Mouse (Mus musculus) liver, embryonic 12.5 days (tissue): ENCODE data around the gene Stambp. TPM values are rescaled to one million over a fixed set of nuclear protein-coding genes. Genes with fewer than 3 reads are reported as not detected.
"Not testable (repeated sequence)": the region's sequence is repeated elsewhere in the genome, so short reads cannot be mapped to it uniquely, and the experiment has no call there.

Experiments used
- ATAC-seq: fragments of 200-750 bp; cut with Nextera tagmentation; 2 replicates; pipeline ENCODE4 v1.8.0; 2017; ENCODE audit warnings: moderate number of reproducible peaks, mild to moderate bottlenecking, moderate library complexity
- H3K27ac ChIP-seq: fragments of 300-500 bp; sonication (generic); 2 replicates; pipeline ENCODE4 v1.5.1; 2016; ENCODE audit warnings: mild to moderate bottlenecking
- H3K27me3 ChIP-seq: fragments of 300-500 bp; sonication (generic); replicated peaks from 2 replicates; pipeline ENCODE4 v1.6.1; 2016; ENCODE audit warnings: mild to moderate bottlenecking, moderate library complexity
- H3K36me3 ChIP-seq: fragments of 300-500 bp; sonication (generic); 2 replicates; pipeline ENCODE4 v1.6.1; 2016; ENCODE audit warnings: mild to moderate bottlenecking, moderate library complexity
- H3K4me1 ChIP-seq: fragments of 300-500 bp; sonication (generic); 2 replicates; pipeline ENCODE4 v1.6.1; 2016
- H3K4me2 ChIP-seq: fragments of 300-500 bp; sonication (generic); 2 replicates; pipeline ENCODE4 v1.6.1; 2016; ENCODE audit warnings: mild to moderate bottlenecking, moderate library complexity
- H3K4me3 ChIP-seq: fragments of 300-500 bp; sonication (generic); 2 replicates; pipeline ENCODE4 v1.5.1; 2016; ENCODE audit warnings: mild to moderate bottlenecking, moderate library complexity
- H3K9ac ChIP-seq: fragments of 300-500 bp; sonication (generic); 2 replicates; pipeline ENCODE4 v1.6.1; 2016; ENCODE audit warnings: mild to moderate bottlenecking, moderate library complexity
- H3K9me3 ChIP-seq: fragments of 300-500 bp; sonication (generic); replicated peaks from 2 replicates; pipeline ENCODE4 v1.6.1; 2016; ENCODE audit warnings: mild to moderate bottlenecking, moderate library complexity
- WGBS: fragments of 180-500 bp; shearing (Covaris S2); methylation state at CpG from one replicate; pipeline ENCODE4 v1.1.7; 2016; ENCODE audit not compliant: insufficient replicate concordance; 5-methylcytosine and 5-hydroxymethylcytosine counted together
- polyA plus RNA-seq: library from polyadenylated mRNA; unstranded; fragments of >200 nt; fragmentation: Nextera tagmentation; extraction: Ambion mirVana; gene quantifications from 2 replicates; pipeline ENCODE4 v1.2.1, GENCODE M21; 2016

The Stambp gene
- polyA plus RNA-seq, 1 experiment from 2014 or later = 11.7 TPM

DNA sequence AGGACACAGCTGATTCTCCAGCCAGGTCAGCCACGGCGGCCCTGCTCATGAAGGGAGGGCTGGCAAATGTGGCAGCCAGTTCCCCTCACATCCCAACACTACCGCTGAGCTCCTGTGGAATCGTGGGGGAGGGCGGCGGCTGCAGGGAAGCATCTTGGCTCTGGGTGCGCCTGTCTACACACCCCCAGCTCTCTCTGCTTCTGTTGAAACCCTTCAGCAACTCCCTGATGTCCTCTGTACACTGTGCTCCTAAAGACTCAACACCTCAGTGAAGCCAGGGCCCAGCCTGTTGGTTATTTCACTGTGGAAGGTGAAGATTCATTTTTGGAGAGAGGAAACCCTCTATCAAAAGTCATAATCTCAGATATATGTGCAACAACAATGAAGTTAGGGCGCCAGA lies 19.5 kb upstream of the Stambp start:
- H3K36me3 ChIP-seq = no peaks in the 10 kb centered on the region
- 59% methylated on average over 8 of the region's 8 CpGs for WGBS
- no peak for ATAC-seq
- no peaks in the 10 kb centered on the region for H3K9me3 ChIP-seq
- no peak overlapping the region for H3K27ac ChIP-seq
- H3K4me2 ChIP-seq = no peak overlapping the region
- H3K9ac ChIP-seq = no peak overlapping the region
- no peaks in the 10 kb centered on the region for H3K4me1 ChIP-seq
- no peak overlapping the region for H3K4me3 ChIP-seq
- H3K27me3 ChIP-seq = peaks cover 7% of the 10 kb centered on the region; the same call in 1 of the 2 replicates

DNA sequence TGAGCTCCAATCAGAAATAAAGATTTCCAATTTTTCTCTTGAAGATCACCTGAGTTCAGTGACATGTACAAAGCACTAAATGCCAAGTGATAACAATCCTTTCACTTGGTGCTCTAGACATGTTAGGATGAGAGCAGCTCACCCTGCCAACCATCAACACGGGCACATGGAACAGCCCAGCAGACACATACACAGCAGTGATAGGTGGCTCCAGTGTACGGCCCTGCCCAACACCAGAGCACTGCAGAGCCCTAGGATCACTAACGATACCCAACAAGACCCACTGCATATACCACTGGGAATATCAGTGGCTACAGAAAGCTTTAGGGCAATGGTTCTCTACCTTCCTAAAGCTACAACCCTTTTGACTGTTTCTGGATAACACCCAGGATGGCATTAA lies 17.8 kb upstream of the Stambp start:
- 70% methylated on average over 3 of the region's 3 CpGs for WGBS
- Histone ChIP-seq H3K4me3 (no peak overlapping the region), H3K9ac (no peak overlapping the region), H3K4me1 (no peaks in the 10 kb centered on the region), H3K4me2 (no peak overlapping the region), H3K9me3 (no peaks in the 10 kb centered on the region), H3K27ac (no peak overlapping the region), H3K27me3 (peaks cover 7% of the 10 kb centered on the region; the same call in 1 of the 2 replicates), H3K36me3 (no peaks in the 10 kb centered on the region)
- ATAC-seq = no peak

DNA sequence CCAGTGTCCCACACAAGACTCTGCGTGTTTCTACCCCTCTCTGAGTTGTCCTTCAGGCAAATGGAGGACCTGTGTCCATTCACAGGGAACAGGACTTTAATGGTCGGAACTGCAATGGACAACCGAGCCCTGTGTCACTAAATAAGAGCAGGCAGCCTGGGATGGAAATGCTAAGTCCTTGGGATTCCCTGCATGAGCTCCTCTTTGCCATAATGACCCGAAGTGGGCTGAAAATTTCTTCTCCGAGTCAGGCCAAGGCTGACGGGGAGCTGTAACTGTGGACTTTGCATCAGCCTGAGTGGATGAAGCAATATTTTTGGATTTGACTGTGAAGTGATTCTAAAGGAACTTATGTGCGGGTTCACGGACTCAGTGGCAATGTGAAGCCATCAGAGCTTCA lies 14.7 kb upstream of the Stambp start:
- H3K4me1 ChIP-seq, H3K9me3 ChIP-seq, H3K36me3 ChIP-seq, ATAC-seq, H3K27ac ChIP-seq, H3K4me3 ChIP-seq, H3K27me3 ChIP-seq, H3K4me2 ChIP-seq, H3K9ac ChIP-seq: not testable (repeated sequence)
- WGBS = 61% methylated on average over 8 of the region's 8 CpGs

DNA sequence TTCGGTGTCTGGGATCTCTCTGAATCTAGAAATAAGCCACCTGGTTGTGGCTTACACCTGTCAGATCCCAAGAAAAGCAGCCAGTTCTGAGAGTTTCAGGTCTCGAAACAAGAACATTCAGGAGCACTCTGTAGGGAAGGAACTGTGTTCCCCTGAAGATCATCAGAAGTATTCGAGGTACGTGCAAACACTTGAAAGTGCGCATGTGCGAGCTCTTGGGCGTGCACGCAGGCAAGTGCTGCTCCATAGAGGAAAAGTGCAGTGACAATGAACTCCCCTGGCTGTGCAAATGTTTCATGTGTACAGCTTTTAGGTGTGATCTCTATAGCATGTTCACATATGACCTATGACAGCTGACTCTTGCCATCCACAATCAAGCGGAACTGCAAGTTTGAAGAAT lies 12.8 kb upstream of the Stambp start:
- H3K4me3 ChIP-seq, H3K9me3 ChIP-seq, H3K4me2 ChIP-seq, H3K4me1 ChIP-seq, H3K9ac ChIP-seq, H3K27ac ChIP-seq, ATAC-seq, H3K36me3 ChIP-seq: not testable (repeated sequence)
- 74% methylated on average over 9 of the region's 9 CpGs for WGBS
- H3K27me3 ChIP-seq = peaks cover 15% of the 10 kb centered on the region

DNA sequence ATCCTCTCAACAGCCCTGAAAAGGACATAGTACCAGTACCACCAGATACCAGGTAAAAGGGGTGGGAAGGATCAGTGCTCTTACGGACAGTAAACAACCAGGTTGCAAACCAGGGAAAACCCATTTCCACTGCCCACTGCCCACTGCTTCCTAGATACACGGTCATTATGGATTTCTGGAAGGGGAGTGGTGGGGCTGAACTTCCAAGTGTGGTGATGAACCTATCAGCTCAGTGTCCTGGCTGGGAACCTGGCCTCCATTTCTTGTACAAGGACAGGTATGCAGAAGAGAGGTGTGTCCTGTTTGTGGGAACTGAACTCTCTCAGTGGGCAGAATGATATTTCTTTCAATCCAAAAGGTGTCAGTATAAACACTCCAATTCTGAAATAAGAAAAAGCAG lies 11.1 kb upstream of the Stambp start:
- Histone ChIP-seq H3K27ac (no peak overlapping the region), H3K4me3 (no peak overlapping the region), H3K27me3 (peaks cover 24% of the 10 kb centered on the region), H3K36me3 (no peaks in the 10 kb centered on the region), H3K4me1 (no peaks in the 10 kb centered on the region), H3K9ac (no peak overlapping the region), H3K4me2 (no peak overlapping the region), H3K9me3 (no peaks in the 10 kb centered on the region)
- ATAC-seq = no peak
- 63% methylated on average over 2 of the region's 2 CpGs for WGBS

DNA sequence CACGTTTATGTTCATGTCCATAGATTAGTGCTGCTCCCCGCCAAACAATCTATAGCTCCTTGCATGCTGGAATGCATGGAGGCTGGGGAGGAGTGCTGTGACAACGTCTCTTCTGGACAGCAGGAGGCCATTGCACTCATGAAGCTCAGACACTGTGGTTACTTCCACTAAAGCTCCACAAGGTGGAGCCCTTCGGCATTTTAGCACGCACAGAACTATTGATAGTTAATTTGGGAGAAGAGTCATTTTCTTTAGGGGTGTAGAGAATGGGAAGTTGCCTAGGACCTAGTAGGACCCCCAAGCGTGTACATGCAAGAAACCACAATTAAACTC lies 10.4 kb upstream of the Stambp start:
- Histone ChIP-seq H3K9me3 (no peaks in the 10 kb centered on the region), H3K27me3 (peaks cover 24% of the 10 kb centered on the region), H3K27ac (no peak overlapping the region), H3K9ac (no peak overlapping the region), H3K36me3 (no peaks in the 10 kb centered on the region), H3K4me1 (no peaks in the 10 kb centered on the region), H3K4me2 (no peak overlapping the region), H3K4me3 (no peak overlapping the region)
- ATAC-seq = no peak
- 0% methylated on average over 6 of the region's 6 CpGs for WGBS

DNA sequence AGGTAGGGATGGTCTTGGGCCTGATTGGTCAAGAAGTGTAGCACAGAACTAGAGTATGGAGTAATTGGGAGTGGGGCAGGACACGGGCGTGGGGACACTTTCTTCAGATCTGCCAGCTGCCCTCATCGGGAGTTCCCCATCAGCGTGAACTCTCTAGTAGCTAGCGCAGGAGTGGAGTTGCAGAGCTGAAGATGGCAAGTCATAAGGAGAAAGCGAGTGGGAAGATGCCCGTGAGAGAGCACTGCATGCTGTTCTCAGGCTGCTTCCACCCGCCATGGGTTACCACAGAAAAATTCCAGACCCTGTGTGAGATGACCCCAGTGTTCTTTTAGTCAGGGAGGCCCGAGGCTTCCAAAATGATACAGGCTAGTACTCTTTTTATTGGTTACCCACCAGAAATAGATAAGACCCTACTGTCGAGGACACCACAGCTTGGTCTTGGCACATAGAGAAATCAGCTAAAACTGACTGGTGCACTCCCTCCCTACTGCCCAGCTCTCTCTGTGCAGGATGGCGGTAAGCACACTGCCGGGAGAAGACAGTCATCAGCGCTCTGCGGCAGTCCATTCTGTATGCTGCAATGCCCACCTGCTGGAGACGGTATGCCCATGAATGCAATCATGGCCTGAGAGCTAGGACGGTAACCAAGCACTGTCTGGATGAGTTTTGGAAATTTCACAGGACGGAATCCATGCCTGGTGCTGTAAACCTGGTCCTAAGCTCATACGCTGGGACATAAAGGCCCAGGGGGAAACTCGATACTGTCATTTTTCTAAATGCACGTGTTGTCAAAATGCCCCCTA lies 9.8 kb upstream of the Stambp start:
- Histone ChIP-seq H3K9ac (no peak overlapping the region), H3K36me3 (no peaks in the 10 kb centered on the region), H3K4me2 (no peak overlapping the region), H3K9me3 (no peaks in the 10 kb centered on the region), H3K27ac (no peak overlapping the region), H3K4me3 (no peak overlapping the region), H3K27me3 (peaks cover 24% of the 10 kb centered on the region), H3K4me1 (no peaks in the 10 kb centered on the region)
- 49% methylated on average over 20 of the region's 20 CpGs for WGBS
- ATAC-seq = no peak

DNA sequence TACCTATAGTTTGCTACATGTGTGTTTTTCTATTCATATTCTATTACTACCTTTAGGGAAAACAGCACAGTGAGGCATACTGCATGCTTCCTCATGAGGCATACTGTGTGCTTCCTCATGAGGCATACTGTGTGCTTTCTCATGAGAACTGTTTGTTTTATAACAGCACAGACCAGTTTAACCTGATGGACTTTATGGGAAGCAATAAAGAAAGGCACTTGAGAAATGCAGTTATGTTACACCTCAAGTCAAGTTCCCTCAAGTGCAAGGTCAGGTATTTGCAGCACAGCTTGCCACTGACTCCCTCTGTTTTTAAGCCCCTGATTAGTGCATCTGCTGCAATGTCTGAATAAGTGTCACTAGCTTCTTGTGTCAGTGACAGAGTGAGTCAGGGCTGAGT lies 5.0 kb upstream of the Stambp start:
- Histone ChIP-seq H3K4me2 (no peak overlapping the region), H3K9me3 (no peaks in the 10 kb centered on the region), H3K4me1 (peaks cover 5% of the 10 kb centered on the region), H3K4me3 (no peak overlapping the region), H3K27ac (no peak overlapping the region), H3K36me3 (no peaks in the 10 kb centered on the region), H3K27me3 (peaks cover 45% of the 10 kb centered on the region), H3K9ac (no peak overlapping the region)
- ATAC-seq = no peak

DNA sequence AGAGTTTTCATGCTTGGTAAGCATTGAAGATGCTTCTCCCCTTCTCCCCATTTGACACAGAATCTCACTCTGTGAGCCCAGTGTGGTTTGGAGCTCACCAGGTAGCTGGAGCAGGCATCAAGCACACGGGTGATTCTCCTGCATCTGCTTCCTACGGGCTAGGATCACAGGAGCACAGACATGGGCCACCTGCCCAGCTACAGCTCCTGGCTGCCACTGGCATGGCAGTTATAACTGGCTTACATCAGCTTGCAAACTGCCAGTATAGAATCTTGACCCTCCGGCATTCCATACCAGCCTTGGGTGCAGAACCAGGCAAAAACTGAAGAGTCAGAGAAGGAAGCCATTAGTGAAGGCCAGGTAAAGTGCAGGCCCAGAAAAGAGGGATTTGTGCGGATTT lies 3.1 kb upstream of the Stambp start:
- no peak overlapping the region for H3K27ac ChIP-seq
- ATAC-seq = no peak
- 71% methylated on average over 4 of the region's 4 CpGs for WGBS
- H3K9me3 ChIP-seq = no peaks in the 10 kb centered on the region
- H3K4me2 ChIP-seq = no peak overlapping the region
- H3K4me3 ChIP-seq = no peak overlapping the region
- H3K36me3 ChIP-seq = no peaks in the 10 kb centered on the region
- peaks cover 17% of the 10 kb centered on the region for H3K4me1 ChIP-seq
- no peak overlapping the region for H3K9ac ChIP-seq
- H3K27me3 ChIP-seq = peaks cover 33% of the 10 kb centered on the region

DNA sequence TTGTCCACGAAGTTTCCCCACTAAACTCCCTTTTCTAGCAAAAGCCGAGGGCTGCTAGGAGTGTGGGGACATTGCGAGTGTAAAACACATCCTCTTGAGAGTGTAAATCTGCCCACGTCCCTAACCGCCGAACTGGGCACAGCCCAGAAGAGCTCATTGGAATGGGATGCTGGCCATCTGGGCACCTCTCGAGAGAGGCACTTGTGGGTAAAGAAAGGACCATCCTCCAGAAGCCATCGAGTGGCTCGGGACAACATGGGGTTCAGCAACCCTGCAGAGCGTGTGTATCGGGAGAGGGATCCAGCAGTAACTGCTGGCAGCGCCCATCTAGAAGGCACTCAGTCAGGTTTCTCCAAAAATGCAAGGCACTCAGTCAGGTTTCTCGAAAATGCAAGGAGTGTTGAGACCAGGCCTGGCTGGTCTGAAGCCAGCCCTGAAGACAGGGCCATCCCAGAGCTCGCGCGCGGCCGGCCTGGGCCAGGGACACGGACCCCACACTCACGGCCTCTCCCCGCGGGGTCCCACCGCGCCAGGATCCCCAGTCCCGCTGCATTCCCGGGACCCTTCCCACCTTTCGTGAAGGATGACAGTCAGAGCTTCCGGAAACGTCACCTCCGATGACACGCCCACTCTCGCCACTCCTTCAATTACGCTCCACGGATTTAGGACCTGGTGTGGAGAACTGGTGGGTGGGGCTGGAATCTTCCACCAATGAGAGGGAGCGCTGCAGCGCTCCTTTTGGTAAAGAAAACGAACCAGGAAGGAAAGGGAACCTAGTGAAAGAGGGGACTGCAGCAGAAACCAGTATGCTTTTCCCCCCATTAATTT lies 475 bp downstream of the Stambp start:
- ATAC-seq = peak; percentile 94
- 6% methylated on average over 37 of the region's 37 CpGs for WGBS
- H3K4me3 ChIP-seq = peak overlapping the region; percentile 87
- peak overlapping the region; percentile 93 for H3K4me2 ChIP-seq
- peaks cover 20% of the 10 kb centered on the region for H3K27me3 ChIP-seq
- H3K36me3 ChIP-seq = peaks cover 17% of the 10 kb centered on the region; the same call in 1 of the 2 replicates
- H3K9me3 ChIP-seq = no peaks in the 10 kb centered on the region
- peaks cover 17% of the 10 kb centered on the region for H3K4me1 ChIP-seq
- H3K9ac ChIP-seq = peak overlapping the region; percentile 76
- peak overlapping the region; percentile 69 for H3K27ac ChIP-seq

DNA sequence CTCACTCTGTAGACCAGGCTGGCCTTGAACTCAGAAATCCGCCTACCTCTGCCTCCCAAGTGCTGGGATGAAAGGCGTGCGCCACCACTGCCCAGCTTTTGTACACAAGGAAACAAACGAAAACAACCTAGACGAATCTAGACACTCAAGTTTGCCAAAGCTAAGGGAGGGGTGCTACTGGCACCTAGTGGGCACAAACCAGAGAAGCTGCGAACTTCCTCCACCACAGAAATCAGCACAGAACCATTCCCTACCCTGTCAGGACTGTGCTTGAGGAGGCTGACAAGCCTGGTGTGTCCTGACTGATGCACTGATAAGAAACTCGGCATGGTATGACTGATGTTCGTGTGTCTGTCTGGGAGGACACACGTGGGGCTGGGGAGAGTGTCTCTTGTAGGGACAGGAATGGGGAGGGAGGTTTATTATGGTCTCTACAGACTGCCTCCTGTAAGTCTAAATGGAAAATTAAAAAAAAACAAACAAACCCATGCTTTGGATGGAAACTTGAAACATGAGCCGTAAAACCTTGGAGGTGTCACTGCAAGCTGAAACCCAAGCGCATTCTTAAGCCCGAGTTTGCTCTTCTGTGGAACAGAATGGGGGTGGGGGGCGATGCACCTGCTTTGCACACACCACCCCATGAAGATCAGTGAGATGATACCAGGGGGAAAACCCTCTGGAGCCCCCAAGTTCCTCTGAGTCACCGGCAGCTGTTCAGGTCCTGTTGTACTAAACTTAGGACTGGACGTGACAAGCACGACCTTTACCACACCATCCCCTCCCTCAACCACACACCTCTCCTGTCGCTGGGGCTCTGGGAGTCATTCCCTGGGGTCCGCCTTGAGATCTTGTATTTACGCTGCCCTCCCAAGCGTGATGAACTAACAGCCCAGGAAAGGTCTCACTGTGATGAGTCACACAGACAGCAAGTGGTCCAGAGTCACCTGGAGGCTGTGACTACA lies 3.3 kb downstream of the Stambp start:
- H3K36me3 ChIP-seq = peaks cover 28% of the 10 kb centered on the region; the same call in 1 of the 2 replicates
- no peak for ATAC-seq
- no peak overlapping the region for H3K9ac ChIP-seq
- no peak overlapping the region for H3K27ac ChIP-seq
- H3K27me3 ChIP-seq = peaks cover 6% of the 10 kb centered on the region; the same call in 1 of the 2 replicates
- no peak overlapping the region for H3K4me2 ChIP-seq
- no peak overlapping the region for H3K4me3 ChIP-seq
- H3K9me3 ChIP-seq = no peaks in the 10 kb centered on the region
- peaks cover 17% of the 10 kb centered on the region for H3K4me1 ChIP-seq
- 69% methylated on average over 20 of the region's 20 CpGs for WGBS

DNA sequence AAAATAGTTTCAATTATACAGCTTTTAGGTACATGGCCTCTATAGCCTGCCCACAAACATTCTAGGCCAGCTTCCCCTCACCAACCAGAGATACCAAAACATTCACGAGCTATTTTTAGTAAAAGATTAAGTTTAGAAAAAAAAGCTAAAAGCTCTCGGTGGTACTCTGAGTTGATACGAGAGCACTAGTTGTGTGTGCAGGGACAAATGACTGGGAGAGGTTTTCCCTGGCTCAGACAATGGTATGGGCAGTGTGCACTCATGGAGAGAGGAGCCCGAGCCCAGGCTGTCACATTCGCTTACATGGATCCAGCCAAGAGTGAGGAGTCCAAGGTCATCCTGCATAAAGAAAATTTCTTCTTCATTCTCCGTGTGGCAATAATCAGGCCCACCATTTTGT lies 16.6 kb downstream of the Stambp start:
- Histone ChIP-seq H3K4me2 (no peak overlapping the region), H3K4me1 (no peaks in the 10 kb centered on the region), H3K36me3 (peaks cover 69% of the 10 kb centered on the region), H3K27ac (no peak overlapping the region), H3K9me3 (no peaks in the 10 kb centered on the region), H3K4me3 (no peak overlapping the region), H3K9ac (no peak overlapping the region), H3K27me3 (no peaks in the 10 kb centered on the region)
- no peak for ATAC-seq
- 72% methylated on average over 6 of the region's 6 CpGs for WGBS
